Mouse (Mus musculus) midbrain, embryonic 12.5 days (tissue): ENCODE results near the gene Aar2. TPM values are rescaled to one million over a fixed set of nuclear protein-coding genes. Genes with fewer than 3 reads are reported as not detected.
"Not testable (repeated sequence)": the region's sequence is repeated elsewhere in the genome, so short reads cannot be mapped to it uniquely, and the experiment has no call there.

ENCODE experiments used
- ATAC-seq: fragments of 200-750 bp; cut with Nextera tagmentation; 2 replicates; pipeline ENCODE4 v1.8.0; 2017; ENCODE audit warnings: low read depth, moderate TSS enrichment, moderate library complexity; ENCODE audit not compliant: low FRiP score
- H3K27ac ChIP-seq: fragments of 300-500 bp; sonication (generic); replicated peaks from 2 replicates; pipeline ENCODE4 v1.5.1; 2016; ENCODE audit warnings: mild to moderate bottlenecking
- H3K27me3 ChIP-seq: fragments of 300-500 bp; sonication (generic); 2 replicates; pipeline ENCODE4 v1.6.1; 2016; ENCODE audit warnings: mild to moderate bottlenecking
- H3K36me3 ChIP-seq: fragments of 300-500 bp; sonication (generic); 2 replicates; pipeline ENCODE4 v1.6.1; 2016
- H3K4me1 ChIP-seq: fragments of 300-500 bp; sonication (generic); 2 replicates; pipeline ENCODE4 v1.6.1; 2016
- H3K4me2 ChIP-seq: fragments of 300-500 bp; sonication (generic); replicated peaks from 2 replicates; pipeline ENCODE4 v1.6.1; 2016; ENCODE audit warnings: mild to moderate bottlenecking, moderate library complexity
- H3K4me3 ChIP-seq: fragments of 300-500 bp; sonication (generic); 2 replicates; pipeline ENCODE4 v1.5.1; 2016; ENCODE audit warnings: mild to moderate bottlenecking
- H3K9ac ChIP-seq: fragments of 300-500 bp; sonication (generic); replicated peaks from 2 replicates; pipeline ENCODE4 v1.6.1; 2016; ENCODE audit warnings: mild to moderate bottlenecking, moderate library complexity
- H3K9me3 ChIP-seq: fragments of 300-500 bp; sonication (generic); 2 replicates; pipeline ENCODE4 v1.6.1; 2016; ENCODE audit warnings: mild to moderate bottlenecking
- WGBS: fragments of 180-500 bp; shearing (Covaris S2); methylation state at CpG from one replicate; pipeline ENCODE4 v1.1.7; 2016; 5-methylcytosine and 5-hydroxymethylcytosine counted together
- polyA plus RNA-seq: library from polyadenylated mRNA; unstranded; fragments of >200 nt; fragmentation: Nextera tagmentation; extraction: Ambion mirVana; gene quantifications from 2 replicates; pipeline ENCODE4 v1.2.1, GENCODE M21; 2016

Gene Aar2
- polyA plus RNA-seq = 41.2 and 46.0 TPM in 2 replicates

GRCm38 (mm10) chr2:156547123-156547891, at the start of gene Aar2:
Aar2 (plus strand) TSS chr2:156547584.
- no peaks in the 10 kb centered on the region for H3K9me3 ChIP-seq
- H3K9ac ChIP-seq = peak within 1 kb of the TSS; percentile 78
- H3K27me3 ChIP-seq = no peaks in the 10 kb centered on the region
- H3K4me1 ChIP-seq = peaks cover 18% of the 10 kb centered on the region
- H3K27ac ChIP-seq = peak within 1 kb of the TSS; percentile 56; the same call in 1 of the 2 replicates
- 0 out of 2 replicates have a peak, but pooled peaks have one; percentile 34 for ATAC-seq
- WGBS = 6% methylated on average over 39 of the region's 39 CpGs
- H3K4me2 ChIP-seq = peak within 1 kb of the TSS; percentile 83
- H3K36me3 ChIP-seq = peaks cover 24% of the 10 kb centered on the region
- H3K4me3 ChIP-seq = peak within 1 kb of the TSS; percentile 84

GRCm38 (mm10) chr2:156497915-156498314, 49.5 kb upstream of the Aar2 start:
- H3K9me3 ChIP-seq = no peaks in the 10 kb centered on the region
- H3K27ac ChIP-seq = no peak overlapping the region
- 49% methylated on average over 5 of the region's 5 CpGs for WGBS
- peaks cover 31% of the 10 kb centered on the region for H3K36me3 ChIP-seq
- H3K4me3 ChIP-seq = no peak overlapping the region
- H3K9ac ChIP-seq = no peak overlapping the region
- H3K4me1 ChIP-seq = peaks cover 23% of the 10 kb centered on the region
- H3K4me2 ChIP-seq = no peak overlapping the region
- no peaks in the 10 kb centered on the region for H3K27me3 ChIP-seq
- ATAC-seq = no peak

GRCm38 (mm10) chr2:156501025-156501424, 46.4 kb upstream of the Aar2 start:
- Histone ChIP-seq H3K27me3 (no peaks in the 10 kb centered on the region), H3K4me2 (no peak overlapping the region), H3K9me3 (no peaks in the 10 kb centered on the region), H3K27ac (no peak overlapping the region), H3K4me3 (no peak overlapping the region), H3K4me1 (peaks cover 9% of the 10 kb centered on the region; the same call in 1 of the 2 replicates), H3K36me3 (peaks cover 36% of the 10 kb centered on the region; the same call in 1 of the 2 replicates), H3K9ac (no peak overlapping the region)
- WGBS = 92% methylated on average over 1 of the region's 1 CpGs
- ATAC-seq = no peak

GRCm38 (mm10) chr2:156505533-156505932, 41.9 kb upstream of the Aar2 start:
- Histone ChIP-seq H3K27ac (no peak overlapping the region), H3K27me3 (no peaks in the 10 kb centered on the region), H3K36me3 (peaks cover 57% of the 10 kb centered on the region), H3K4me3 (no peak overlapping the region), H3K4me2 (no peak overlapping the region), H3K9ac (no peak overlapping the region), H3K9me3 (no peaks in the 10 kb centered on the region), H3K4me1 (no peaks in the 10 kb centered on the region)
- ATAC-seq = no peak
- WGBS = 90% methylated on average over 13 of the region's 13 CpGs

GRCm38 (mm10) chr2:156512028-156512427, 35.4 kb upstream of the Aar2 start:
- Histone ChIP-seq H3K4me2 (no peak overlapping the region), H3K4me3 (no peak overlapping the region), H3K27me3 (no peaks in the 10 kb centered on the region), H3K27ac (no peak overlapping the region), H3K36me3 (peaks cover 65% of the 10 kb centered on the region), H3K9ac (no peak overlapping the region), H3K4me1 (no peaks in the 10 kb centered on the region), H3K9me3 (no peaks in the 10 kb centered on the region)
- no peak for ATAC-seq
- WGBS = 76% methylated on average over 7 of the region's 7 CpGs

- Histone ChIP-seq H3K4me1 (no peaks in the 10 kb centered on the region), H3K9me3 (no peaks in the 10 kb centered on the region), H3K9ac (no peak overlapping the region), H3K36me3 (peaks cover 63% of the 10 kb centered on the region), H3K27me3 (no peaks in the 10 kb centered on the region), H3K27ac (no peak overlapping the region), H3K4me3 (no peak overlapping the region), H3K4me2 (no peak overlapping the region)
- ATAC-seq = no peak
- WGBS = 63% methylated on average over 3 of the region's 6 CpGs
Observed at GRCm38 (mm10) chr2:156512561-156512960, 34.8 kb upstream of the Aar2 start.

- Histone ChIP-seq H3K4me2 (no peak overlapping the region), H3K4me3 (no peak overlapping the region), H3K4me1 (no peaks in the 10 kb centered on the region), H3K9ac (no peak overlapping the region), H3K27ac (no peak overlapping the region), H3K9me3 (no peaks in the 10 kb centered on the region), H3K27me3 (no peaks in the 10 kb centered on the region), H3K36me3 (peaks cover 38% of the 10 kb centered on the region)
- no peak for ATAC-seq
- 88% methylated on average over 9 of the region's 9 CpGs for WGBS
Observed at GRCm38 (mm10) chr2:156515102-156515501, 32.3 kb upstream of the Aar2 start.

- H3K36me3 ChIP-seq = peaks cover 33% of the 10 kb centered on the region
- H3K27ac ChIP-seq = no peak overlapping the region
- no peak overlapping the region for H3K4me2 ChIP-seq
- H3K27me3 ChIP-seq = no peaks in the 10 kb centered on the region
- no peak overlapping the region for H3K4me3 ChIP-seq
- 30% methylated on average over 7 of the region's 7 CpGs for WGBS
- H3K4me1 ChIP-seq = no peaks in the 10 kb centered on the region
- no peaks in the 10 kb centered on the region for H3K9me3 ChIP-seq
- ATAC-seq = peak; percentile 27; the same call in 1 of the 2 replicates
- H3K9ac ChIP-seq = no peak overlapping the region
Observed at GRCm38 (mm10) chr2:156515565-156516185, 31.7 kb upstream of the Aar2 start.

- H3K36me3 ChIP-seq = peaks cover 32% of the 10 kb centered on the region
- H3K9me3 ChIP-seq = not testable (repeated sequence)
- ATAC-seq = 0 out of 2 replicates have a peak, but pooled peaks have one; percentile 58
Observed at GRCm38 (mm10) chr2:156516678-156517077, 30.7 kb upstream of the Aar2 start.

GRCm38 (mm10) chr2:156518306-156518705, 29.1 kb upstream of the Aar2 start:
- 88% methylated on average over 6 of the region's 6 CpGs for WGBS
- Histone ChIP-seq H3K9ac (no peak overlapping the region), H3K4me3 (no peak overlapping the region), H3K36me3 (peaks cover 34% of the 10 kb centered on the region), H3K4me1 (no peaks in the 10 kb centered on the region), H3K9me3 (no peaks in the 10 kb centered on the region), H3K27ac (no peak overlapping the region), H3K4me2 (no peak overlapping the region), H3K27me3 (no peaks in the 10 kb centered on the region)
- ATAC-seq = no peak

More at GRCm38 (mm10) chr2:156516678-156517077, 30.7 kb upstream of the Aar2 start:
- not testable (repeated sequence) for H3K4me3 ChIP-seq, H3K27me3 ChIP-seq, H3K4me2 ChIP-seq, H3K9ac ChIP-seq, H3K4me1 ChIP-seq, H3K27ac ChIP-seq
- WGBS = 67% methylated on average over 2 of the region's 2 CpGs

- H3K9me3 ChIP-seq = no peaks in the 10 kb centered on the region
- no peak overlapping the region for H3K4me3 ChIP-seq
- no peak for ATAC-seq
- no peak overlapping the region for H3K27ac ChIP-seq
- 92% methylated on average over 5 of the region's 5 CpGs for WGBS
- peaks cover 27% of the 10 kb centered on the region for H3K36me3 ChIP-seq
- H3K4me1 ChIP-seq = peaks cover 3% of the 10 kb centered on the region; the same call in 1 of the 2 replicates
- no peaks in the 10 kb centered on the region for H3K27me3 ChIP-seq
- no peak overlapping the region for H3K9ac ChIP-seq
- H3K4me2 ChIP-seq = no peak overlapping the region
Observed at GRCm38 (mm10) chr2:156519584-156519983, 27.8 kb upstream of the Aar2 start.

GRCm38 (mm10) chr2:156522994-156523393, 24.4 kb upstream of the Aar2 start:
- no peak overlapping the region for H3K4me3 ChIP-seq
- no peak overlapping the region for H3K9ac ChIP-seq
- H3K4me1 ChIP-seq = peaks cover 3% of the 10 kb centered on the region; the same call in 1 of the 2 replicates
- H3K9me3 ChIP-seq = no peaks in the 10 kb centered on the region
- 85% methylated on average over 11 of the region's 11 CpGs for WGBS
- H3K27me3 ChIP-seq = no peaks in the 10 kb centered on the region
- no peak for ATAC-seq
- H3K4me2 ChIP-seq = no peak overlapping the region
- peaks cover 22% of the 10 kb centered on the region for H3K36me3 ChIP-seq
- no peak overlapping the region for H3K27ac ChIP-seq
